Mouse (Mus musculus) urinary bladder, adult 2 months (tissue): ENCODE measurements around the gene 4930402F06Rik. TPM values are rescaled to one million over a fixed set of nuclear protein-coding genes. Genes with fewer than 3 reads are reported as not detected.

Source experiments
- DNase-seq: peaks from one replicate; pipeline ENCODE4 v3.0.0; 2022; ENCODE audit warnings: low spot score
- polyA plus RNA-seq: library from polyadenylated mRNA; depleted of rRNA; stranded (reverse); fragments of >200 nt; gene quantifications from 2 replicates; pipeline ENCODE4 v1.2.3, GENCODE M21; 2012; rRNA removed

The 4930402F06Rik gene
- polyA plus RNA-seq, 1 experiment = not detected

- no peak for DNase-seq
Observed at GRCm38 (mm10) chr2:35342605-35343004, 54.4 kb downstream of the 4930402F06Rik start.

GRCm38 (mm10) chr2:35338707-35339106 lies 58.3 kb downstream of the 4930402F06Rik start:
- DNase-seq = no peak

DNA sequence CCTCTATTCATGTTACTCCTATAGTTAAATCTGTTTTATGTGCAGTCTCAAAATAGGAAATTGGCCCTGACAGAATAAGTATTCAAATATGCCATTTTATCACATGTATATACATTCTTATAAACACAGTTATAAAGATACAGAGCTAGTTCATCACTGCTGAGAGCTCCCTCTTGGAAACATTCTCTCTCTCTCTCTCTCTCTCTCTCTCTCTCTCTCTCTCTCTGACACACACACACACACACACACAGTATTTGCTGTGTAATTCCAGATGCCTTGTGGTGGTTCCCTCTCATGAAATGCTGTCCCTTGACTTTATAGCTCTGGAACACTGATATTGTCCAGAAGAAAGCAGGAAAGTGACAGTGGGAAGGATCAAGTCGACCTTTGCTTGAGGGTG lies 58.9 kb downstream of the 4930402F06Rik start:
- DNase-seq = no peak

DNA sequence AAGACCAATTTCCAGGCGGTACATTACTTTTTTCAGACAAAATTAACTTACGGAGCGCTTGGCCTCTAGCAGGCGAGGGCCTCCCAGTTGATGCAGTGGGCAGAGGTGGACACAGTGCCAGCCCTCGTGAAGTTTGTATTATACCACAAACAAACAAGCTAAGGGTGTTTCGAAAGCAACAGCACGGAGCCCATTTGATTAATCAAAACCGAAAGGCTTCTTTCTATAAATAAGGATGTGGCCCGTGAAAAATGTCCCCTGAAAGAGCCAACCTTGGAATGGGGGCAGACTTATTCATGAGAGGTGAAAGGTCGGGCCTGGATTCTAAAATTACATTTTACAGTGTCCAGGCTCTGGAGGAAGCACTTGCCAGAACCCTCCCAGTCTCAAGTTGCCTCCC lies 59.6 kb downstream of the 4930402F06Rik start:
- DNase-seq = no peak

- DNase-seq = peak; percentile 98
Observed at GRCm38 (mm10) chr2:35336388-35337280, 60.3 kb downstream of the 4930402F06Rik start, which contains the start of gene Stom. Stom (minus strand) TSS chr2:35336976.

DNA sequence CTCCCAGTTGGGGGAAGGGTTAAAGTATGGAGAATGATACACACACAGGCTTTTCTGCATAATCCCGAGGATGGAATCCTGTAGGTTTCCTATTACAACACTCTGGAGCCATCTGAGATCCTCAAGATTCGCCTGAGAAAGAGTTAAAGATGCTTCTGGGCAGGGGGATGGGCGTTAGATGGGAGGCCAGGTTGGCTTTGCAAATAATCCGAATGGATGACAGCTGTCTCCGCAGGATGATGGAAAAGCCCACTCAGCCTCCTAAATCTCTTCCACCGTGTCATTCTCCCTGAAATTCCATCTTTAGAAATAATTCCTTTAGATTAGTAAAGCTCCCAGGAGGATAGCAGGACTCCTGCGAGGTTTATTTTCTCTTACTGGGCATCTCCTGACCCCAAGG lies 61.4 kb downstream of the 4930402F06Rik start:
- no peak for DNase-seq

DNA sequence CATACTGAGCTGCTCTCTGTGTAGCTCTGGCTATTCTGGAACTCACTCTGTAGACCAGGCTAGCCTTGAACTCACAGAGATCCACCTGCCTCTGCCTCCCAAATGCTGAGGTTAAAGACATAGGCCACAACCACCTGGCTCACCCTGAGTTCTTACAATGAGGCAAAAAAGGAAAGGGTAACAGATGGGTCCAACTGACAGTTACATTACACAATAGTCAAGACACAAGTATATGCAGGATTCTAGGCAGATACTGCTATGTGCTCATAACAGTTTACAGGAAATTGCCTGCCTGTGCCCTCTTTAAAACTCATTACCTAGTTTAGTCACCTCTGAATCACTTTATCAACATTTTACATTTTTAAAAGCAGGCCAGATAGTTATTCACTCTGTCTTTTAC lies 63.3 kb downstream of the 4930402F06Rik start:
- no peak for DNase-seq

- DNase-seq = no peak
Observed at GRCm38 (mm10) chr2:35331205-35331604, 65.8 kb downstream of the 4930402F06Rik start.

- DNase-seq = no peak
Observed at GRCm38 (mm10) chr2:35329061-35329460, 67.9 kb downstream of the 4930402F06Rik start.

GRCm38 (mm10) chr2:35328064-35328792 lies 68.7 kb downstream of the 4930402F06Rik start:
- no peak for DNase-seq

DNA sequence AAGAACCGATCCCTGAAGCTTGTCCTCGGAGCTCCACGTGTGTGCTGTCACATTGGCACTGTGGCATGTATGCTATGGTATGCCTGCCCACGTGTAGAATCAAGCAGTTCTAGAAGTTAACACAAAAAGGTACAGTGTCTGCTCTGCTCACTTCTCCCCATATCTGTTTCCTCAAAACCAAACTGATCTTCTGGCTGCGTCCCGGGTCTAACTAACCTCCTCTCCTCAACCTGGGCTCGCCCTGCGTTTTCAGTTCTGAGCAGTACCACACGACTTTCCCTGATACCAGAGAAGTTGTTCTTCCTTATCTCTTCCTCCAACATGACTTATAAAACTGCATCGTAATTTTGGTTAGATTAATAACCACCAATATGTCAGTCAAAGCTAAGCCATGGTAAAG lies 69.4 kb downstream of the 4930402F06Rik start:
- no peak for DNase-seq

DNA sequence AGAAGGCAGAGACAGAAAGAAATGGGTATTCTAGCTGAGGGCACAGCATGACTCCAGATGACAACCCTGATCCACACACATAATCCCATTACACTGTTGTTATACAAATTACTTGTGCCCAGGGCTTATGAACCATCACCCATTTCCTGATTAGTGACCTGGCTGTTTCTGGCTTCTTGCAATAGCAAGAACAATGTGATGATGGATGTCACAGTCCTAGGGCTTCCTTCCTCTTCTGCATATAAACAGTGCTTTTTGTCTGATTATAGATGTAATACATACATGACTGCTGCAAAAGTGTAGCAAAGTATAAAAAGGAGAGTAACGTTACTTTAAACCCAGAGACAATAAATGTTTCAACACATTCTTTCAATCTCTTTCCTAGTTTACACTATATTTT lies 70.0 kb downstream of the 4930402F06Rik start:
- no peak for DNase-seq

- no peak for DNase-seq
Observed at GRCm38 (mm10) chr2:35325930-35326329, 71.0 kb downstream of the 4930402F06Rik start.

Other genes starting within 250 kb of the 4930402F06Rik start
- 132 and 145 TPM in 2 replicates for gene Rab14, start 196.1 kb downstream of the 4930402F06Rik start, polyA plus RNA-seq
- 4,184 and 4,255 TPM in 2 replicates for gene Gsn, start 140.8 kb downstream of the 4930402F06Rik start, polyA plus RNA-seq
- 67.9 and 82.5 TPM in 2 replicates for gene Stom, start 60.2 kb downstream of the 4930402F06Rik start, polyA plus RNA-seq
- gene 4930568D16Rik, start 29.4 kb downstream of the 4930402F06Rik start, polyA plus RNA-seq = not detected in 2 replicates
- gene Ggta1, start 66.1 kb upstream of the 4930402F06Rik start, polyA plus RNA-seq = 16.5 and 17.1 TPM in 2 replicates
- 65.2 and 77.8 TPM in 2 replicates for gene Dab2ip, start 161.1 kb upstream of the 4930402F06Rik start, polyA plus RNA-seq